Mouse (Mus musculus) CH12.LX (cell line): ENCODE measurements around the gene Gm49450. TPM values are rescaled to one million over a fixed set of nuclear protein-coding genes. Genes with fewer than 3 reads are reported as not detected.

ENCODE experiments used
- DNase-seq: peaks from one replicate; pipeline ENCODE4 v3.0.0-alpha.2; 2013; ENCODE audit errors: extremely low read depth
- H3K27ac ChIP-seq: 2 replicates; pipeline ENCODE4 v1.5.1; 2012; ENCODE audit warnings: low read depth, mild to moderate bottlenecking, control low read depth, moderate library complexity; ENCODE audit not compliant: insufficient read depth
- H3K27me3 ChIP-seq: replicated peaks from 2 replicates; pipeline ENCODE3; 2012; ENCODE audit warnings: inconsistent platforms
- H3K36me3 ChIP-seq, 2 experiments: replicated peaks in 1 of 2; 2 replicates each; pipeline versions ENCODE3 to v1.6.1; 2012; ENCODE audit warnings: inconsistent platforms in 1 of 2, low read length in 1 of 2, mild to moderate bottlenecking in 1 of 2, mixed read lengths in 1 of 2, moderate library complexity in 1 of 2; ENCODE audit not compliant: control insufficient read depth in 1 of 2, insufficient read depth in 1 of 2
- H3K4me1 ChIP-seq, 2 experiments: 2 replicates each; pipeline ENCODE4 v1.6.1; 2012; ENCODE audit warnings: inconsistent platforms in 1 of 2, moderate library complexity in 1 of 2; ENCODE audit not compliant: insufficient read depth in 2 of 2, control insufficient read depth in 1 of 2
- H3K4me2 ChIP-seq: 2 replicates; pipeline ENCODE4 v1.6.1; 2012; ENCODE audit warnings: low read depth, mild to moderate bottlenecking, control low read depth; ENCODE audit not compliant: poor library complexity, insufficient read depth, severe bottlenecking
- H3K4me3 ChIP-seq, 3 experiments: fragments of 150-350 bp in 1 of 3; sonication (generic) in 1 of 3; replicated peaks in 1 of 3; 2 replicates each; pipeline versions ENCODE3 to v1.5.1; 2011 to 2012; ENCODE audit warnings: low read depth in 2 of 3, low read length in 2 of 3, mild to moderate bottlenecking in 2 of 3, moderate library complexity in 2 of 3, control low read depth in 1 of 3, improper control_type of control experiment in 1 of 3, inconsistent platforms in 1 of 3, mixed read lengths in 1 of 3; ENCODE audit not compliant: poor library complexity in 1 of 3
- H3K79me2 ChIP-seq: replicated peaks from 2 replicates; pipeline ENCODE4 v1.6.1; 2012; ENCODE audit warnings: mild to moderate bottlenecking, moderate library complexity; ENCODE audit not compliant: control insufficient read depth, poor library complexity, insufficient read depth, severe bottlenecking; ENCODE audit errors: extremely low read depth
- H3K9ac ChIP-seq: 2 replicates; pipeline ENCODE4 v1.6.1; 2012; ENCODE audit warnings: low read depth, mild to moderate bottlenecking, control low read depth, moderate library complexity; ENCODE audit not compliant: insufficient read depth
- H3K9me3 ChIP-seq: replicated peaks from 2 replicates; pipeline ENCODE3; 2012; ENCODE audit warnings: low read length, inconsistent platforms, mixed read lengths
- CHD1 ChIP-seq: IDR thresholded peaks from 2 replicates; pipeline ENCODE4 v1.6.1; 2012; ENCODE audit warnings: low read depth, low read length, improper control_type of control experiment, inconsistent platforms
- CHD2 ChIP-seq: IDR thresholded peaks from 2 replicates; pipeline ENCODE4 v1.6.1; 2011; ENCODE audit warnings: low read length, improper control_type of control experiment
- CTCF ChIP-seq, 2 experiments: IDR thresholded peaks in 1 of 2; conservative IDR thresholded peaks in 1 of 2; 2 replicates each; pipeline ENCODE4 v1.5.1; 2011 to 2012; ENCODE audit warnings: low read depth in 2 of 2, low read length in 2 of 2, improper control_type of control experiment in 1 of 2, inconsistent platforms in 1 of 2, mild to moderate bottlenecking in 1 of 2, moderate library complexity in 1 of 2
- ELF1 ChIP-seq: IDR thresholded peaks from 2 replicates; pipeline ENCODE4 v1.6.1; 2014; ENCODE audit warnings: low read depth, mild to moderate bottlenecking, inconsistent platforms, low read length, improper control_type of control experiment
- ETS1 ChIP-seq: conservative IDR thresholded peaks from 2 replicates; pipeline ENCODE4 v1.6.1; 2012; ENCODE audit warnings: low read depth, mild to moderate bottlenecking, inconsistent platforms, low read length, improper control_type of control experiment, moderate library complexity
- HCFC1 ChIP-seq: IDR thresholded peaks from 2 replicates; pipeline ENCODE4 v1.6.1; 2012; ENCODE audit warnings: low read depth, mild to moderate bottlenecking, inconsistent platforms, low read length, improper control_type of control experiment
- IRF4 ChIP-seq: IDR thresholded peaks from 2 replicates; pipeline ENCODE4 v1.6.1; 2014; ENCODE audit warnings: low read depth, mild to moderate bottlenecking, inconsistent platforms, low read length, improper control_type of control experiment
- JUND ChIP-seq: conservative IDR thresholded peaks from 2 replicates; pipeline ENCODE4 v1.6.1; 2011; ENCODE audit warnings: low read depth, low read length, improper control_type of control experiment
- MAFK ChIP-seq: IDR thresholded peaks from 2 replicates; pipeline ENCODE4 v1.6.1; 2011; ENCODE audit warnings: low read length, improper control_type of control experiment; ENCODE audit not compliant: insufficient replicate concordance
- MAX ChIP-seq: IDR thresholded peaks from 2 replicates; pipeline ENCODE4 v1.6.1; 2011; ENCODE audit warnings: low read length, improper control_type of control experiment
- MAZ ChIP-seq: IDR thresholded peaks from 2 replicates; pipeline ENCODE4 v1.6.1; 2012; ENCODE audit warnings: low read depth, mild to moderate bottlenecking, inconsistent platforms, low read length, improper control_type of control experiment, moderate library complexity
- MEF2A ChIP-seq: IDR thresholded peaks from 2 replicates; pipeline ENCODE4 v1.6.1; 2014; ENCODE audit warnings: low read depth, mild to moderate bottlenecking, inconsistent platforms, low read length, improper control_type of control experiment, borderline replicate concordance
- MYC ChIP-seq: IDR thresholded peaks from 2 replicates; pipeline ENCODE4 v1.6.1; 2011; ENCODE audit warnings: low read depth, mild to moderate bottlenecking, improper control_type of control experiment, low read length
- NELFE ChIP-seq: IDR thresholded peaks from 2 replicates; pipeline ENCODE4 v1.6.1; 2011; ENCODE audit warnings: low read depth, low read length, improper control_type of control experiment
- NRF1 ChIP-seq: IDR thresholded peaks from 2 replicates; pipeline ENCODE4 v1.6.1; 2014; ENCODE audit warnings: low read depth, mild to moderate bottlenecking, inconsistent platforms, low read length, improper control_type of control experiment, moderate library complexity
- POLR2A ChIP-seq: IDR thresholded peaks from 2 replicates; pipeline ENCODE4 v1.6.1; 2011; ENCODE audit warnings: low read depth, mild to moderate bottlenecking, improper control_type of control experiment, low read length
- POLR2AphosphoS2 ChIP-seq: IDR thresholded peaks from 2 replicates; pipeline ENCODE4 v1.6.1; 2011; ENCODE audit warnings: low read depth, low read length, improper control_type of control experiment
- RAD21 ChIP-seq: IDR thresholded peaks from 2 replicates; pipeline ENCODE4 v1.6.1; 2011; ENCODE audit warnings: low read depth, mild to moderate bottlenecking, low read length, improper control_type of control experiment, moderate library complexity
- RCOR1 ChIP-seq: conservative IDR thresholded peaks from 2 replicates; pipeline ENCODE4 v1.6.1; 2012; ENCODE audit warnings: low read depth, mild to moderate bottlenecking, inconsistent platforms, low read length, improper control_type of control experiment
- SIN3A ChIP-seq: IDR thresholded peaks from 2 replicates; pipeline ENCODE4 v1.6.1; 2012; ENCODE audit warnings: low read length, improper control_type of control experiment, inconsistent platforms
- SMC3 ChIP-seq: IDR thresholded peaks from 2 replicates; pipeline ENCODE4 v1.6.1; 2011; ENCODE audit warnings: low read depth, low read length, improper control_type of control experiment
- TBP ChIP-seq: conservative IDR thresholded peaks from 2 replicates; pipeline ENCODE4 v1.6.1; 2011; ENCODE audit warnings: low read depth, low read length, improper control_type of control experiment
- TCF12 ChIP-seq: IDR thresholded peaks from 2 replicates; pipeline ENCODE4 v1.6.1; 2014; ENCODE audit warnings: low read depth, mild to moderate bottlenecking, inconsistent platforms, low read length, improper control_type of control experiment
- UBTF ChIP-seq: IDR thresholded peaks from 2 replicates; pipeline ENCODE4 v1.6.1; 2012; ENCODE audit warnings: low read depth, mild to moderate bottlenecking, inconsistent platforms, low read length, improper control_type of control experiment, moderate library complexity
- USF1 ChIP-seq: IDR thresholded peaks from 2 replicates; pipeline ENCODE4 v1.6.1; 2014; ENCODE audit warnings: low read depth, mild to moderate bottlenecking, inconsistent platforms, low read length, improper control_type of control experiment
- USF2 ChIP-seq: conservative IDR thresholded peaks from 2 replicates; pipeline ENCODE4 v1.6.1; 2011; ENCODE audit warnings: low read depth, low read length, improper control_type of control experiment
- ZKSCAN1 ChIP-seq: IDR thresholded peaks from 2 replicates; pipeline ENCODE4 v1.6.1; 2012; ENCODE audit warnings: low read depth, inconsistent platforms, low read length, improper control_type of control experiment, borderline replicate concordance
- dilution Hi-C: fragments of 300-500 bp; cut with MboI; formaldehyde crosslinking; loops from 2 replicates; pipeline ENCODE4 v1.14.3; 2020; ENCODE audit warnings: low sequenced_read_pairs; ENCODE audit not compliant: extremely low pct_unique_long_range_greater_than_20kb, extremely low pct_ligation_motif_present
- in situ Hi-C: fragments of 300-500 bp; cut with MboI; formaldehyde crosslinking; loops from 3 replicates; pipeline ENCODE4 v1.14.3; 2019; ENCODE audit warnings: low sequenced_read_pairs, low pct_ligation_motif_present, low pct_unique_long_range_greater_than_20kb, mixed read lengths
- polyA plus RNA-seq: library from polyadenylated mRNA; unstranded; fragments of >175 nt; gene quantifications from 2 replicates; pipeline ENCODE4 v1.2.1, GENCODE M21; 2012; ENCODE audit warnings: low read depth; ENCODE audit not compliant: insufficient read length
- total RNA-seq, 2 experiments: library from RNA; depleted of rRNA; stranded (reverse); fragments of 300-350 nt in 1 of 2; fragments of >200 nt in 1 of 2; gene quantifications; 2 replicates each; pipeline ENCODE4 v1.2.3; 2012 to 2014

Gene Gm49450
- total and polyA plus RNA-seq, 3 experiments: 0.38 to 125 (median 4.7) TPM

- dilution Hi-C loops: no loop called here
- no peak for TF ChIP-seq MEF2A
- TF ChIP-seq MYC: no peak
- no peak for TF ChIP-seq HCFC1
- no peak for TF ChIP-seq SMC3
- TF ChIP-seq TBP: no peak
- TF ChIP-seq ELF1: no peak
- TF ChIP-seq CHD2: no peak
- no peak for TF ChIP-seq JUND
- no peak for TF ChIP-seq UBTF
- no peak for TF ChIP-seq RCOR1
- TF ChIP-seq IRF4: no peak
- TF ChIP-seq SIN3A: no peak
- no peak for TF ChIP-seq MAFK
- no peak for TF ChIP-seq USF1
- TF ChIP-seq CTCF (conservative IDR thresholded peaks at IDR 0.05 in 1 of 2, IDR thresholded peaks at IDR 0.05 in 1 of 2; ENCODE audit: low read depth in 2 of 2, low read length in 2 of 2): no peak
- TF ChIP-seq MAX: no peak
- no peak overlapping the region for H3K9ac ChIP-seq
- H3K79me2 ChIP-seq: peaks cover 12% of the 10 kb centered on the region; the same call in 1 of the 2 replicates
- in situ Hi-C loops: loop anchor here (5.0 kb wide), 1 partner anchor 1499 kb away; no protein-coding TSS in a partner anchor
- H3K36me3 ChIP-seq: peaks cover 24 to 43% of the 10 kb centered on the region in 2 experiments
- H3K27me3 ChIP-seq: no peaks in the 10 kb centered on the region
- H3K4me1 ChIP-seq: peaks cover 5 to 25% of the 10 kb centered on the region in 2 experiments
- no peak overlapping the region for H3K27ac ChIP-seq
- H3K4me2 ChIP-seq: no peak overlapping the region
- H3K9me3 ChIP-seq: no peaks in the 10 kb centered on the region
- no peak for DNase-seq
- no peak overlapping the region for H3K4me3 ChIP-seq
Measured at GRCm38 (mm10) chr15:98916016-98916415, 37.3 kb downstream of the Gm49450 start.

- H3K79me2 ChIP-seq: peaks cover 12% of the 10 kb centered on the region; the same call in 1 of the 2 replicates
- dilution Hi-C loops: no loop called here
- peaks cover 5 to 25% of the 10 kb centered on the region in 2 experiments for H3K4me1 ChIP-seq
- H3K4me2 ChIP-seq: no peak overlapping the region
- peaks cover 28 to 48% of the 10 kb centered on the region in 2 experiments for H3K36me3 ChIP-seq
- no peak overlapping the region for H3K4me3 ChIP-seq
- TF ChIP-seq POLR2AphosphoS2 (no peak), NELFE (no peak), MAX (no peak), ZKSCAN1 (no peak), MAZ (no peak), ETS1 (no peak), TBP (no peak), TCF12 (no peak), RAD21 (no peak), CHD1 (no peak), ELF1 (no peak), SMC3 (no peak), CHD2 (no peak), USF2 (no peak), POLR2A (no peak), SIN3A (no peak), USF1 (no peak), MYC (no peak), NRF1 (no peak), HCFC1 (no peak)
- no peak for DNase-seq
- no peak overlapping the region for H3K27ac ChIP-seq
- no peak overlapping the region for H3K9ac ChIP-seq
- in situ Hi-C loops: loop anchor here (5.0 kb wide), 1 partner anchor 1498 kb away; no protein-coding TSS in a partner anchor
- H3K27me3 ChIP-seq: no peaks in the 10 kb centered on the region
- no peaks in the 10 kb centered on the region for H3K9me3 ChIP-seq
Measured at GRCm38 (mm10) chr15:98914903-98915302, 38.4 kb downstream of the Gm49450 start.
